Mouse (Mus musculus) hindlimb bud, embryonic 11.5 days (tissue): ENCODE results near the gene Fam76b.

ENCODE experiments used
- DNase-seq: peaks from one replicate; pipeline ENCODE4 v3.0.0-alpha.2; 2012; ENCODE audit warnings: low read depth, low spot score; ENCODE audit errors: extremely low spot score

The Fam76b gene

GRCm38 (mm10) chr9:13867646-13868045 lies 40.1 kb downstream of the Fam76b start:
- DNase-seq: no peak

GRCm38 (mm10) chr9:13871631-13872030 lies 44.1 kb downstream of the Fam76b start:
- no peak for DNase-seq

GRCm38 (mm10) chr9:13874359-13874758 lies 46.8 kb downstream of the Fam76b start:
- no peak for DNase-seq

- DNase-seq: no peak
Measured at GRCm38 (mm10) chr9:13875340-13875739, 47.8 kb downstream of the Fam76b start.

- DNase-seq: no peak
Measured at GRCm38 (mm10) chr9:13880761-13881160, 53.2 kb downstream of the Fam76b start.

GRCm38 (mm10) chr9:13882478-13882877 lies 55.0 kb downstream of the Fam76b start:
- DNase-seq: no peak

- DNase-seq: no peak
Measured at GRCm38 (mm10) chr9:13888981-13889380, 61.5 kb downstream of the Fam76b start.

- peak; percentile 49 for DNase-seq
Measured at GRCm38 (mm10) chr9:13889657-13890056, 62.1 kb downstream of the Fam76b start.

- no peak for DNase-seq
Measured at GRCm38 (mm10) chr9:13890171-13890570, 62.7 kb downstream of the Fam76b start.

- DNase-seq: no peak
Measured at GRCm38 (mm10) chr9:13891888-13892287, 64.4 kb downstream of the Fam76b start.

- no peak for DNase-seq
Measured at GRCm38 (mm10) chr9:13893044-13893443, 65.5 kb downstream of the Fam76b start.

- DNase-seq: no peak
Measured at GRCm38 (mm10) chr9:13894491-13894890, 67.0 kb downstream of the Fam76b start.

GRCm38 (mm10) chr9:13894936-13895335 lies 67.4 kb downstream of the Fam76b start:
- DNase-seq: no peak

GRCm38 (mm10) chr9:13896055-13896454 lies 68.5 kb downstream of the Fam76b start:
- no peak for DNase-seq

GRCm38 (mm10) chr9:13898510-13899305 lies 71.2 kb downstream of the Fam76b start:
- no peak for DNase-seq

GRCm38 (mm10) chr9:13902030-13902429 lies 74.5 kb downstream of the Fam76b start:
- no peak for DNase-seq

- no peak for DNase-seq
Measured at GRCm38 (mm10) chr9:13904091-13904779, 76.7 kb downstream of the Fam76b start.
